Mouse (Mus musculus) midbrain, embryonic 12.5 days (tissue): ENCODE results near the gene Por. TPM values are rescaled to one million over a fixed set of nuclear protein-coding genes. Genes with fewer than 3 reads are reported as not detected.

Experiments
- ATAC-seq: fragments of 200-750 bp; cut with Nextera tagmentation; 2 replicates; pipeline ENCODE4 v1.8.0; 2017; ENCODE audit warnings: low read depth, moderate TSS enrichment, moderate library complexity; ENCODE audit not compliant: low FRiP score
- H3K27ac ChIP-seq: fragments of 300-500 bp; sonication (generic); replicated peaks from 2 replicates; pipeline ENCODE4 v1.5.1; 2016; ENCODE audit warnings: mild to moderate bottlenecking
- H3K27me3 ChIP-seq: fragments of 300-500 bp; sonication (generic); 2 replicates; pipeline ENCODE4 v1.6.1; 2016; ENCODE audit warnings: mild to moderate bottlenecking
- H3K36me3 ChIP-seq: fragments of 300-500 bp; sonication (generic); 2 replicates; pipeline ENCODE4 v1.6.1; 2016
- H3K4me1 ChIP-seq: fragments of 300-500 bp; sonication (generic); 2 replicates; pipeline ENCODE4 v1.6.1; 2016
- H3K4me2 ChIP-seq: fragments of 300-500 bp; sonication (generic); replicated peaks from 2 replicates; pipeline ENCODE4 v1.6.1; 2016; ENCODE audit warnings: mild to moderate bottlenecking, moderate library complexity
- H3K4me3 ChIP-seq: fragments of 300-500 bp; sonication (generic); 2 replicates; pipeline ENCODE4 v1.5.1; 2016; ENCODE audit warnings: mild to moderate bottlenecking
- H3K9ac ChIP-seq: fragments of 300-500 bp; sonication (generic); replicated peaks from 2 replicates; pipeline ENCODE4 v1.6.1; 2016; ENCODE audit warnings: mild to moderate bottlenecking, moderate library complexity
- H3K9me3 ChIP-seq: fragments of 300-500 bp; sonication (generic); 2 replicates; pipeline ENCODE4 v1.6.1; 2016; ENCODE audit warnings: mild to moderate bottlenecking
- WGBS: fragments of 180-500 bp; shearing (Covaris S2); methylation state at CpG from one replicate; pipeline ENCODE4 v1.1.7; 2016; 5-methylcytosine and 5-hydroxymethylcytosine counted together
- polyA plus RNA-seq: library from polyadenylated mRNA; unstranded; fragments of >200 nt; fragmentation: Nextera tagmentation; extraction: Ambion mirVana; gene quantifications from 2 replicates; pipeline ENCODE4 v1.2.1, GENCODE M21; 2016

Por gene
- polyA plus RNA-seq, 1 experiment from 2014 or later, result 145 TPM

GRCm38 (mm10) chr5:135680967-135681545 lies 11.2 kb downstream of the Por start:
- no peak overlapping the region for H3K27ac ChIP-seq
- no peak overlapping the region for H3K4me3 ChIP-seq
- peaks cover 2% of the 10 kb centered on the region; the same call in 1 of the 2 replicates for H3K4me1 ChIP-seq
- no peak overlapping the region for H3K4me2 ChIP-seq
- H3K9ac ChIP-seq, result no peak overlapping the region
- ATAC-seq, result no peak
- no peaks in the 10 kb centered on the region for H3K9me3 ChIP-seq
- no peaks in the 10 kb centered on the region for H3K36me3 ChIP-seq
- 83% methylated on average over 6 of the region's 6 CpGs for WGBS
- H3K27me3 ChIP-seq, result no peaks in the 10 kb centered on the region

GRCm38 (mm10) chr5:135682009-135682408 lies 12.2 kb downstream of the Por start:
- no peak overlapping the region for H3K27ac ChIP-seq
- H3K27me3 ChIP-seq, result no peaks in the 10 kb centered on the region
- 90% methylated on average over 5 of the region's 5 CpGs for WGBS
- H3K9me3 ChIP-seq, result no peaks in the 10 kb centered on the region
- no peaks in the 10 kb centered on the region for H3K4me1 ChIP-seq
- H3K4me2 ChIP-seq, result no peak overlapping the region
- H3K36me3 ChIP-seq, result no peaks in the 10 kb centered on the region
- no peak overlapping the region for H3K4me3 ChIP-seq
- no peak overlapping the region for H3K9ac ChIP-seq
- ATAC-seq, result no peak

GRCm38 (mm10) chr5:135682942-135683570 lies 13.2 kb downstream of the Por start:
- H3K4me2 ChIP-seq, result no peak overlapping the region
- ATAC-seq, result no peak
- H3K9me3 ChIP-seq, result no peaks in the 10 kb centered on the region
- H3K27ac ChIP-seq, result no peak overlapping the region
- H3K27me3 ChIP-seq, result no peaks in the 10 kb centered on the region
- peaks cover 1% of the 10 kb centered on the region; the same call in 1 of the 2 replicates for H3K4me1 ChIP-seq
- H3K36me3 ChIP-seq, result no peaks in the 10 kb centered on the region
- WGBS, result 87% methylated on average over 12 of the region's 12 CpGs
- no peak overlapping the region for H3K9ac ChIP-seq
- no peak overlapping the region for H3K4me3 ChIP-seq

DNA sequence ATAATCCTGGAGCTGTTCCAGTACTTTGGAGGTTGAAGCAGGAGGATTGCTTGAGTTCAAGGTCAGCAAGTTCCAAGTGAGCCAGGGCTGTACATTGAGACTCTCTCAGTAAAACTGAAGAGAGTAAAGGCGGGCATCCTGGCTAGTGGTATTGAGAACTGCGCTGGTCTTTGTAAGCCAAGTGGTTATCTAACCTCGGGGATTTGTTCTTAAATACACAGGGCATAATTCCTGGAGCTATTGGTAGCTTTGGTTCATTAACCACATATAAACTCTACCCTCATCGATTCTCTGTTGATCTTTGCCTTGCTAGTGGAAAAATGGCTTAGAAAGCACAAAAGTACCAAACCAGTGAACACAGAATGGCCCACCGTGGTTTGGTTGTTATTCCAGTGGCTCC lies 20.6 kb downstream of the Por start:
- H3K4me2 ChIP-seq, result peak overlapping the region; percentile 96
- no peaks in the 10 kb centered on the region for H3K27me3 ChIP-seq
- no peak for ATAC-seq
- no peaks in the 10 kb centered on the region for H3K36me3 ChIP-seq
- H3K9ac ChIP-seq, result peak overlapping the region; percentile 77; the same call in 1 of the 2 replicates
- 85% methylated on average over 5 of the region's 5 CpGs for WGBS
- H3K27ac ChIP-seq, result no peak overlapping the region
- H3K9me3 ChIP-seq, result no peaks in the 10 kb centered on the region
- peaks cover 23% of the 10 kb centered on the region for H3K4me1 ChIP-seq
- H3K4me3 ChIP-seq, result peak overlapping the region; percentile 73

DNA sequence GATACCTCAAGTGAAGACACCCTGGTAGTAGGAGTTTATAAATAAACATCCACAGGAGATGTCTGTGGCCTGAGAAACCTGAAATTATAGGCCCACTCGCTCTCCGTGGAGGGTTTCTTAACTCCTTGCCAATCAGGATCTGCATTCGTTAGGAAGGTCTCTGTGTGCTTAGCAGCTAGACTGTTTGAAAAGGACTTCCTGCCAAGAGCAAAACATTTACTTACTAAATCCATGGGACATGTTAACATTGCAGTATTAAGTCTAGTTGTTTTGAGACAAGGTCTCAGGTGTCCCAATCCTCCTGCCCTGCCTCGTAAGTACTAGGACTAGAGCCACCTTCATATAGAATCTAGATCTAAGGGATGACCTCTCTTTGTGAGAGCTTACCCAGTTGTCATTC lies 21.4 kb downstream of the Por start:
- 79% methylated on average over 4 of the region's 4 CpGs for WGBS
- H3K27me3 ChIP-seq, result no peaks in the 10 kb centered on the region
- H3K4me1 ChIP-seq, result peaks cover 24% of the 10 kb centered on the region
- H3K9ac ChIP-seq, result no peak overlapping the region
- no peaks in the 10 kb centered on the region for H3K36me3 ChIP-seq
- no peak for ATAC-seq
- H3K4me2 ChIP-seq, result no peak overlapping the region
- H3K9me3 ChIP-seq, result no peaks in the 10 kb centered on the region
- no peak overlapping the region for H3K27ac ChIP-seq
- no peak overlapping the region for H3K4me3 ChIP-seq

- no peaks in the 10 kb centered on the region for H3K9me3 ChIP-seq
- peaks cover 20% of the 10 kb centered on the region for H3K4me1 ChIP-seq
- 94% methylated on average over 5 of the region's 5 CpGs for WGBS
- no peak for ATAC-seq
- H3K4me2 ChIP-seq, result no peak overlapping the region
- H3K4me3 ChIP-seq, result no peak overlapping the region
- H3K36me3 ChIP-seq, result no peaks in the 10 kb centered on the region; the same call in 1 of the 2 replicates
- no peaks in the 10 kb centered on the region for H3K27me3 ChIP-seq
- H3K9ac ChIP-seq, result no peak overlapping the region
- H3K27ac ChIP-seq, result no peak overlapping the region
Observed at GRCm38 (mm10) chr5:135693281-135693853, 23.5 kb downstream of the Por start.

- 74% methylated on average over 7 of the region's 7 CpGs for WGBS
Observed at GRCm38 (mm10) chr5:135695277-135695721, 25.5 kb downstream of the Por start.

GRCm38 (mm10) chr5:135697711-135698111 lies 27.9 kb downstream of the Por start:
- Histone ChIP-seq H3K9ac (no peak overlapping the region), H3K4me2 (no peak overlapping the region), H3K9me3 (no peaks in the 10 kb centered on the region), H3K4me3 (no peak overlapping the region), H3K27me3 (no peaks in the 10 kb centered on the region), H3K4me1 (0 out of 2 replicates have a peak, but pooled peaks cover 2% of the 10 kb centered on the region), H3K36me3 (peaks cover 33% of the 10 kb centered on the region), H3K27ac (no peak overlapping the region)
- 94% methylated on average over 5 of the region's 5 CpGs for WGBS
- no peak for ATAC-seq

More at GRCm38 (mm10) chr5:135695277-135695721, 25.5 kb downstream of the Por start:
- no peak overlapping the region for H3K27ac ChIP-seq
- ATAC-seq, result no peak
- no peaks in the 10 kb centered on the region for H3K27me3 ChIP-seq
- no peak overlapping the region for H3K4me2 ChIP-seq
- peaks cover 10% of the 10 kb centered on the region for H3K4me1 ChIP-seq
- H3K4me3 ChIP-seq, result no peak overlapping the region
- peaks cover 11% of the 10 kb centered on the region for H3K36me3 ChIP-seq
- H3K9me3 ChIP-seq, result no peaks in the 10 kb centered on the region
- no peak overlapping the region for H3K9ac ChIP-seq

DNA sequence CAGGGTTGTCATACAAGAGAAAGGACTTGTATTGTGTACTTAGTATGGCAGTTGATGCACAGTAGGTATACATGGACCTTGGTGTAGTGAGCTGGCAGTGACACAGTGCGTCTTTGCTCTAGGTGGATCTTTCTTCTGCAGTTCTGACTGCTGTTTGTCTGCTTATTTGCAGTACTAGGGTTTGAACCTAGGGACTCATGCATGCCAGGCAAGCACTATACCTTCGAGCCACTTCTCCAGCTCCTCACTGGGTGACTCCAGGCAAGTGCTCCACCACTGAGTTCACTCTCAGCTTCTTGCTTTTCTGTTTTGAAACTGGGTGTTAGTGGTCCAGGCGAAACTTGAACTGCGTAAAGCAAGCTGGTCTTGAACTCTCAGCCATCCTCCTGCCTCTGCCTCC lies 31.8 kb downstream of the Por start:
- ATAC-seq, result no peak
- WGBS, result 97% methylated on average over 4 of the region's 4 CpGs
- Histone ChIP-seq H3K4me3 (no peak overlapping the region), H3K27me3 (no peaks in the 10 kb centered on the region), H3K27ac (no peak overlapping the region), H3K9ac (no peak overlapping the region), H3K4me1 (peaks cover 3% of the 10 kb centered on the region; the same call in 1 of the 2 replicates), H3K9me3 (no peaks in the 10 kb centered on the region), H3K36me3 (peaks cover 39% of the 10 kb centered on the region), H3K4me2 (no peak overlapping the region)

- H3K27me3 ChIP-seq, result no peaks in the 10 kb centered on the region
- no peak overlapping the region for H3K27ac ChIP-seq
- no peaks in the 10 kb centered on the region for H3K9me3 ChIP-seq
- peaks cover 3% of the 10 kb centered on the region; the same call in 1 of the 2 replicates for H3K4me1 ChIP-seq
- WGBS, result 93% methylated on average over 6 of the region's 6 CpGs
- H3K4me2 ChIP-seq, result no peak overlapping the region
- ATAC-seq, result no peak
- peaks cover 45% of the 10 kb centered on the region for H3K36me3 ChIP-seq
- no peak overlapping the region for H3K9ac ChIP-seq
- no peak overlapping the region for H3K4me3 ChIP-seq
Observed at GRCm38 (mm10) chr5:135702190-135702589, 32.4 kb downstream of the Por start.

DNA sequence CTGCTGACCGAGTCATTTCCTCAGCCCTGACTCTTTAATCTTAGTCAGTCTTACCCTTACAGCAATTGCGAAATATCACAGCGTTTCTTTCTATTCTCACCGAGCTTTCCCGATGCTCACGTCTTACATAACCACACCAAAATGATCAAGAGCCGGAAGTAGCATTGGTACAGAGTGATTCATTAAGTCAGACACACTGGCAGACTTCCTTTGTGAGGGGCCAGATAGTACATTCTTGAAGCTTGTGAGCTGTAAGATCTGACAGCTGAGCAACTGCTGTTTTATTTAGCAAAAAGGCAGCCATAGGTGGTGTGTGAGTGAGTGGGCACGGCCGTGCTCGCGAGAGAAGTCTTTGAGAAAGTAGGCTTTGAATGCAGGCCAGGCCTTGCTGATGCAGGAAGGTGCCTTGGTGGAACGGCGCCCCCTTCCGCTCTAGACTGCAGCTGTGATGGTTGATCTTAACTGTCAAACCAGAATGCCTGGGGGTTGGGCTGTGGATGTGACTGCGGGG lies 32.9 kb downstream of the Por start:
- H3K4me1 ChIP-seq, result peaks cover 3% of the 10 kb centered on the region; the same call in 1 of the 2 replicates
- 75% methylated on average over 15 of the region's 15 CpGs for WGBS

GRCm38 (mm10) chr5:135703431-135703830 lies 33.6 kb downstream of the Por start:
- Histone ChIP-seq H3K27ac (no peak overlapping the region), H3K4me3 (no peak overlapping the region), H3K4me1 (peaks cover 3% of the 10 kb centered on the region; the same call in 1 of the 2 replicates), H3K9me3 (no peaks in the 10 kb centered on the region), H3K4me2 (no peak overlapping the region), H3K27me3 (no peaks in the 10 kb centered on the region), H3K36me3 (peaks cover 57% of the 10 kb centered on the region), H3K9ac (no peak overlapping the region)
- no peak for ATAC-seq
- 94% methylated on average over 7 of the region's 7 CpGs for WGBS

More for the DNA sequence above, 32.9 kb downstream of the Por start:
- H3K9me3 ChIP-seq, result no peaks in the 10 kb centered on the region
- H3K4me3 ChIP-seq, result no peak overlapping the region
- no peak overlapping the region for H3K9ac ChIP-seq
- H3K27me3 ChIP-seq, result no peaks in the 10 kb centered on the region
- ATAC-seq, result no peak
- peaks cover 50% of the 10 kb centered on the region for H3K36me3 ChIP-seq
- H3K4me2 ChIP-seq, result no peak overlapping the region
- H3K27ac ChIP-seq, result no peak overlapping the region
